Mouse (Mus musculus) liver, embryonic 14.5 days (tissue): ENCODE data around the gene Scp2.

Experiments used
- CTCF ChIP-seq: IDR thresholded peaks from 2 replicates; pipeline ENCODE4 v1.5.1; 2016; ENCODE audit warnings: antibody characterized with exemption, low read depth, control low read depth
- EP300 ChIP-seq: IDR thresholded peaks from 2 replicates; pipeline ENCODE4 v1.6.1; 2016; ENCODE audit warnings: antibody characterized with exemption, low read depth

DNA sequence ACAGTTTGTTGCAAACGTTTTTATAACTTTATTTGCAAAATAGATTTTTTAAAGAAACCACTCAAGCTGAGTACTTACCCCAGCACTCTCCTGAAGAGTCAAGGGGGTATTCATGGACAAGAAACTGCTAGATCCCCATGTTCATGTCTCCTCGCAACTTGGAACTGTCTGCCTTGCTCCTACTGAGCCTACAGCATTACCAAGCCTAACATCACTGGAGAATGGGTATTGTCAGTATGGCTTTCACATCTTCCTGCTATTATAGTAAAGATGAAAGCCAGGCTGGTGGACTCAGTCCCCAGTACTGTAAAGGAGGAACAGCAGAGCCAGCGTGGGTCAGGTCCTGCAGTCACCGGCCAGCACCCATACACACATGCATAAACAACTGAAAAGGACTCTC, 48.5 kb downstream of the Scp2 start, which contains the start of gene Podn:
- TF ChIP-seq EP300 = no peak
- no peak for TF ChIP-seq CTCF
